ENCODE assay signal across 22 mouse cellular contexts in genomic region chr8:95611769-95612168, GRCm38 (mm10). TPM values are rescaled to one million over a fixed set of nuclear protein-coding genes. Genes with fewer than 3 reads are reported as not detected.
DNase-seq lines count a peak whose midpoint lies in the region; ATAC-seq and TF ChIP-seq lines count a peak whose summit lies in the region.
"Had no signal": no experiment of that assay in that cellular context is flagged by ENCODE, and none has a peak within 500 bp of the region (broad histone marks: within the 10 kb centered on the region; RNA-seq: fewer than 3 reads in every experiment).

No protein-coding gene starts in this region.

- H3K4me2 ChIP-seq in forebrain, embryonic 13.5 days, result peak overlapping the region; percentile 18; the same call in 1 of the 2 replicates
- H3K4me2 ChIP-seq in forebrain, embryonic 15.5 days (replicated peaks), result no peak overlapping the region
- H3K4me2 ChIP-seq in heart, embryonic 16.5 days (ENCODE audit: low read depth, low read length), result peak overlapping the region; percentile 42; the same call in 1 of the 2 replicates
- peak overlapping the region; percentile 33 for H3K4me2 ChIP-seq in midbrain, embryonic 13.5 days (replicated peaks)
- no peak overlapping the region; the same call in 1 of the 2 replicates for H3K4me2 ChIP-seq in midbrain, embryonic 15.5 days
- H3K4me2 ChIP-seq: liver, embryonic 11.5 days; neural tube, embryonic 13.5 days had no signal

- H3K27ac ChIP-seq in forebrain, embryonic 13.5 days, result no peak overlapping the region
- H3K27ac ChIP-seq in forebrain, embryonic 15.5 days (replicated peaks), result no peak overlapping the region
- no peak overlapping the region for H3K27ac ChIP-seq in heart, embryonic 16.5 days (ENCODE audit: low read length)
- no peak overlapping the region for H3K27ac ChIP-seq in midbrain, embryonic 13.5 days
- H3K27ac ChIP-seq in midbrain, embryonic 15.5 days, result no peak overlapping the region
- H3K27ac ChIP-seq in olfactory bulb, adult 2 months (ENCODE audit: insufficient read depth, low read depth, low read length), result 0 out of 2 replicates have a peak overlapping the region, but pooled peaks have one; percentile 11
- H3K27ac ChIP-seq: hindbrain, postnatal 0 days; neural tube, embryonic 13.5 days had no signal

- TF ChIP-seq CTCF in olfactory bulb, adult 2 months (IDR thresholded peaks at IDR 0.05; ENCODE audit: insufficient read depth, low read depth, low read length), result no peak

- WGBS in forebrain, embryonic 13.5 days, result 57% methylated on average over 5 of the region's 5 CpGs
- WGBS in forebrain, embryonic 15.5 days, result 58% methylated on average over 5 of the region's 5 CpGs
- WGBS in heart, embryonic 16.5 days, result 56% methylated on average over 5 of the region's 5 CpGs
- 55% methylated on average over 5 of the region's 5 CpGs for WGBS in midbrain, embryonic 13.5 days
- WGBS in midbrain, embryonic 15.5 days, result 53% methylated on average over 5 of the region's 5 CpGs
- WGBS in olfactory bulb, adult 2 months, result 51% methylated on average over 5 of the region's 5 CpGs

- ATAC-seq in forebrain, embryonic 13.5 days, result no peak
- ATAC-seq in forebrain, embryonic 15.5 days (replicated peaks), result no peak
- no peak for ATAC-seq in heart, embryonic 16.5 days (replicated peaks; ENCODE audit: extremely low read depth, insufficient read depth, low FRiP score)
- ATAC-seq in midbrain, embryonic 13.5 days, result no peak
- ATAC-seq in midbrain, embryonic 15.5 days (replicated peaks), result no peak
- ATAC-seq: hindbrain, postnatal 0 days had no signal

- no peak overlapping the region for H3K4me3 ChIP-seq in forebrain, embryonic 13.5 days
- H3K4me3 ChIP-seq in forebrain, embryonic 15.5 days, result no peak overlapping the region
- H3K4me3 ChIP-seq in heart, embryonic 16.5 days (ENCODE audit: low read length), result no peak overlapping the region
- H3K4me3 ChIP-seq in midbrain, embryonic 13.5 days (replicated peaks), result no peak overlapping the region; the same call in 1 of the 2 replicates
- H3K4me3 ChIP-seq in midbrain, embryonic 15.5 days, result no peak overlapping the region
- no peak overlapping the region for H3K4me3 ChIP-seq in olfactory bulb, adult 2 months (ENCODE audit: insufficient read depth, low read depth, low read length)
- H3K4me3 ChIP-seq: neural tube, embryonic 13.5 days had no signal

- no peaks in the 10 kb centered on the region for H3K27me3 ChIP-seq in forebrain, embryonic 13.5 days
- no peaks in the 10 kb centered on the region for H3K27me3 ChIP-seq in forebrain, embryonic 15.5 days
- no peaks in the 10 kb centered on the region for H3K27me3 ChIP-seq in heart, embryonic 16.5 days (ENCODE audit: control insufficient read depth, insufficient read depth, low read length)
- H3K27me3 ChIP-seq in midbrain, embryonic 13.5 days, result no peaks in the 10 kb centered on the region
- H3K27me3 ChIP-seq in midbrain, embryonic 15.5 days (replicated peaks), result no peaks in the 10 kb centered on the region
- H3K27me3 ChIP-seq: neural tube, embryonic 13.5 days had no signal

- DNase-seq in heart, postnatal 36 days, result no peak
- no peak for DNase-seq in left cerebral cortex, postnatal 36 days (ENCODE audit: low spot score in 2 of 2)
- DNase-seq: adrenal gland, adult 2 months; cerebellum, postnatal 10 days; heart, postnatal 14 days; kidney, adult 2 months; lung, adult 2 months; lung, postnatal 36 days; right cerebral cortex, postnatal 25 days; thymus, postnatal 25 days had no signal

- peak overlapping the region; percentile 34; the same call in 1 of the 2 replicates for H3K9ac ChIP-seq in forebrain, embryonic 13.5 days
- H3K9ac ChIP-seq in forebrain, embryonic 15.5 days (replicated peaks), result no peak overlapping the region
- H3K9ac ChIP-seq in heart, embryonic 16.5 days (ENCODE audit: low read length), result no peak overlapping the region
- H3K9ac ChIP-seq in midbrain, embryonic 13.5 days (replicated peaks), result peak overlapping the region; percentile 32
- no peak overlapping the region for H3K9ac ChIP-seq in midbrain, embryonic 15.5 days
- H3K9ac ChIP-seq: neural tube, embryonic 13.5 days had no signal

- no peak for TF ChIP-seq POLR2A in olfactory bulb, adult 2 months (IDR thresholded peaks at IDR 0.05; ENCODE audit: insufficient read depth, low read depth, low read length)

- no peaks in the 10 kb centered on the region for H3K36me3 ChIP-seq in forebrain, embryonic 13.5 days (ENCODE audit: poor library complexity, severe bottlenecking)
- H3K36me3 ChIP-seq in forebrain, embryonic 15.5 days, result no peaks in the 10 kb centered on the region
- H3K36me3 ChIP-seq in heart, embryonic 16.5 days (ENCODE audit: control insufficient read depth, insufficient read depth), result no peaks in the 10 kb centered on the region
- H3K36me3 ChIP-seq in midbrain, embryonic 13.5 days, result no peaks in the 10 kb centered on the region
- H3K36me3 ChIP-seq in midbrain, embryonic 15.5 days (replicated peaks), result no peaks in the 10 kb centered on the region
- H3K36me3 ChIP-seq: neural tube, embryonic 13.5 days had no signal

- intact Hi-C loops in heart, postnatal 36 days (cut with DNase I), result no loop called here
- intact Hi-C loops in left cerebral cortex, postnatal 36 days (cut with DNase I), result no loop called here

- no peaks in the 10 kb centered on the region for H3K9me3 ChIP-seq in forebrain, embryonic 13.5 days (replicated peaks)
- no peaks in the 10 kb centered on the region for H3K9me3 ChIP-seq in forebrain, embryonic 15.5 days
- H3K9me3 ChIP-seq in heart, embryonic 16.5 days (replicated peaks; ENCODE audit: control insufficient read depth, low read length), result no peaks in the 10 kb centered on the region
- H3K9me3 ChIP-seq in midbrain, embryonic 13.5 days, result no peaks in the 10 kb centered on the region
- no peaks in the 10 kb centered on the region for H3K9me3 ChIP-seq in midbrain, embryonic 15.5 days
- H3K9me3 ChIP-seq: neural tube, embryonic 13.5 days had no signal

- H3K4me1 ChIP-seq in forebrain, embryonic 13.5 days, result 0 out of 2 replicates have a peak, but pooled peaks cover 7% of the 10 kb centered on the region
- H3K4me1 ChIP-seq in forebrain, embryonic 15.5 days, result no peaks in the 10 kb centered on the region
- peaks cover 4% of the 10 kb centered on the region for H3K4me1 ChIP-seq in heart, embryonic 16.5 days (ENCODE audit: control insufficient read depth, insufficient read depth, low read length)
- peaks cover 9% of the 10 kb centered on the region; the same call in 1 of the 2 replicates for H3K4me1 ChIP-seq in midbrain, embryonic 13.5 days (replicated peaks)
- H3K4me1 ChIP-seq in midbrain, embryonic 15.5 days, result no peaks in the 10 kb centered on the region; the same call in 1 of the 2 replicates
- peaks cover 25% of the 10 kb centered on the region for H3K4me1 ChIP-seq in olfactory bulb, adult 2 months (ENCODE audit: control insufficient read depth, insufficient read depth, low read length)
- H3K4me1 ChIP-seq: neural tube, embryonic 13.5 days had no signal

RNA-seq across cellular contexts. Expression of gene Gins3, which starts 21.5 kb away (rescaled TPM):
- 19.4 and 21.3 TPM in 2 replicates for polyA plus RNA-seq in forebrain, embryonic 13.5 days (2015; fragmentation: Nextera tagmentation; extraction: Ambion mirVana)
- polyA plus RNA-seq in forebrain, embryonic 15.5 days (2015; fragmentation: Nextera tagmentation; extraction: Ambion mirVana), result 10.6 and 14.0 TPM in 2 replicates
- 13.4 and 13.8 TPM in 2 replicates for polyA plus RNA-seq in heart, embryonic 16.5 days (2015; fragmentation: Nextera tagmentation; extraction: Ambion mirVana)
- total RNA-seq in heart, postnatal 36 days (2021), result 1 to 10 TPM in 1 of 2 experiments, under 1 TPM in 1; 0.87 to 1.3 TPM
- polyA plus RNA-seq in midbrain, embryonic 13.5 days (2015; fragmentation: Nextera tagmentation; extraction: Ambion mirVana), result 10.6 and 12.9 TPM in 2 replicates
- 6.6 and 7.5 TPM in 2 replicates for polyA plus RNA-seq in midbrain, embryonic 15.5 days (2015; fragmentation: Nextera tagmentation; extraction: Ambion mirVana)
- not detected in 2 replicates for polyA plus RNA-seq in olfactory bulb, adult 2 months (2012; ENCODE audit: insufficient read depth, insufficient read length, low replicate concordance, missing spikeins)
- total RNA-seq in left cerebral cortex, postnatal 36 days (2021), result 1 to 10 TPM; 2.5 to 2.7 TPM

RNA-seq across cellular contexts. Expression of gene Prss54, which starts 35.6 kb away (rescaled TPM):
- polyA plus RNA-seq in forebrain, embryonic 13.5 days (2015; fragmentation: Nextera tagmentation; extraction: Ambion mirVana), result not detected in 2 replicates
- polyA plus RNA-seq in forebrain, embryonic 15.5 days (2015; fragmentation: Nextera tagmentation; extraction: Ambion mirVana), result not detected in 2 replicates
- polyA plus RNA-seq in heart, embryonic 16.5 days (2015; fragmentation: Nextera tagmentation; extraction: Ambion mirVana), result not detected in 2 replicates
- total RNA-seq in heart, postnatal 36 days (2021), result not detected
- polyA plus RNA-seq in midbrain, embryonic 13.5 days (2015; fragmentation: Nextera tagmentation; extraction: Ambion mirVana), result not detected in 2 replicates
- polyA plus RNA-seq in midbrain, embryonic 15.5 days (2015; fragmentation: Nextera tagmentation; extraction: Ambion mirVana), result not detected in 2 replicates
- polyA plus RNA-seq in olfactory bulb, adult 2 months (2012; ENCODE audit: insufficient read depth, insufficient read length, low replicate concordance, missing spikeins), result not detected in 2 replicates
- total RNA-seq in left cerebral cortex, postnatal 36 days (2021), result under 1 TPM in 1 of 2 experiments, not detected in 1; 0.27 TPM
- total RNA-seq: adrenal gland, adult 2 months; gastrocnemius, adult 8-10 months; heart, postnatal 14 days; hindbrain, postnatal 0 days; layer of hippocampus, postnatal 25 days; monocyte, adult 5-6 weeks had no signal
- polyA plus RNA-seq: adrenal gland, adult 2 months; hindbrain, postnatal 0 days; kidney, adult 2 months; liver, embryonic 11.5 days; lung, adult 2 months; neural tube, embryonic 13.5 days had no signal

Comparison
In these comparisons a context has a peak if more than half of its experiments do, and no peak if none do; other contexts are left out.
1. H3K4me2 ChIP-seq: peak in forebrain, embryonic 13.5 days (single experiment), heart, embryonic 16.5 days (single experiment) and midbrain, embryonic 13.5 days (single experiment); none in forebrain, embryonic 15.5 days (single experiment) and midbrain, embryonic 15.5 days (single experiment).
2. H3K9ac ChIP-seq: peak in forebrain, embryonic 13.5 days (single experiment) and midbrain, embryonic 13.5 days (single experiment); none in forebrain, embryonic 15.5 days (single experiment), heart, embryonic 16.5 days (single experiment) and midbrain, embryonic 15.5 days (single experiment).